Mouse (Mus musculus) left cerebral cortex, postnatal 10 days (tissue): ENCODE results near the gene Arap2. TPM values are rescaled to one million over a fixed set of nuclear protein-coding genes. Genes with fewer than 3 reads are reported as not detected.

ENCODE experiments used
- DNase-seq, 2 experiments: peaks; one replicate each; pipeline ENCODE4 v3.0.0; 2021 to 2022; ENCODE audit warnings: low spot score in 2 of 2, mixed read lengths in 1 of 2; ENCODE audit errors: extremely low spot score in 1 of 2
- intact Hi-C: fragments of 180-260 bp; cut with DNase I; formaldehyde crosslinking; loops from one replicate; pipeline ENCODE4 v1.15.1; 2025
- total RNA-seq, 2 experiments: library from RNA; stranded (reverse); gene quantifications; 2 replicates each; pipeline ENCODE4 v1.2.3; 2021

Gene Arap2
- total RNA-seq, 2 experiments from 2014 or later, result 43.9 to 46.7 TPM

DNA sequence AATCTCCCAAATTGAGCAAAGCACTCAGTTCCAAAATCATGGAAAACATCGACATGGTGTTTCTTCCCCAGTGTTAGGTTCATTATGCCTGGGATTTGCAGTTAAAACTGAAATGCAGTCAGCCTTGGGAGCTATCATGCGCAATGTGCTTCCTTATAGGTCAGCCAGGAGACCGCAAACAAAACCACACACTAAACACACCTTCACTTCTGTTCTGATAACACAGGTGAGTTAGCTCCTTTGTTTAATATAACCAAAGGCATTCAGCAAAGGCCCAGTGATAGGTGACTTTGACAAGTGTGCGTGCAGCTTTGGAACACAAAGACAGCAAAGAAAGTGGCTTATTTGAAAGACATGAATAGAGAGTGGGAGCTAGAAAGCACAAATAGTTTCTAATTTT, 101.1 kb downstream of the Arap2 start:
- DNase-seq, result no peak
- intact Hi-C loops, result no loop called here

DNA sequence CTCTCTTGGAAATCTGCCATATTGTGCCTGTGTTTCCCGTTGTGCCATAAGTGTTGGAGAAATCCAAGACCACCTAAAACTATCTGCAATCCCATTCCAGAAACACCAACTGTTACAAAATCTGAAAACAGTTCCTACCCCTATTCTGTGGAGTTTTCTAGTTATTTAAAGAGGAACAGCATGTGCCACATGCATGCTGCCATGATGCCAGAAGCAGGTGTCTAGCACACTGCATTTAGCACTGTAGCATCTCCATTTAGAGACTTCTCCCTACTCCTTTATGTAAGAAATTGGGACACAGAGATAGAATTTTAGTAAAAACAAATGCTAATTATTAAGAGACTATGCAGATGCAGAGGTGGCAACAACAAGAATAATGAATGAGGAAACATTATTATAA, 102.8 kb downstream of the Arap2 start:
- intact Hi-C loops, result no loop called here
- peak in 1 of 2 experiments; percentile 38 for DNase-seq

DNA sequence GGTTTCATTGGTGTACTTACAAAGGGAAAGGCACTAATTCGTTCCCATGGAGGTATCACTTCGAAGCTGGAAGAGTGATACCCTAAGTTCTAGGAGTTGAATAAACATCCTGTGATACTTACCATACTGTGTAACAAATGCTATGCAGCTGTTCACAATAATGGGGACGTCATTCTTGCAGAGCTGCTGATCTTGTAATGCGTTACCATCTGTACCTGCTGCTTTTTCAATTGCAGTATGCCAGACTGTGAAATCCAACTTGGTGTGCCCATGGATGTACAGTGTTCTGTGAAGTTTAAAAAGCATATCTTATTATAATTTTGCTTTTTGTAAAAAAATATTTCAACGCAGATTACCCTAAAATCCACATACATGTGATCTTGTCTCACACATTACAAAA, 112.0 kb downstream of the Arap2 start:
- intact Hi-C loops, result no loop called here
- DNase-seq, result no peak

DNA sequence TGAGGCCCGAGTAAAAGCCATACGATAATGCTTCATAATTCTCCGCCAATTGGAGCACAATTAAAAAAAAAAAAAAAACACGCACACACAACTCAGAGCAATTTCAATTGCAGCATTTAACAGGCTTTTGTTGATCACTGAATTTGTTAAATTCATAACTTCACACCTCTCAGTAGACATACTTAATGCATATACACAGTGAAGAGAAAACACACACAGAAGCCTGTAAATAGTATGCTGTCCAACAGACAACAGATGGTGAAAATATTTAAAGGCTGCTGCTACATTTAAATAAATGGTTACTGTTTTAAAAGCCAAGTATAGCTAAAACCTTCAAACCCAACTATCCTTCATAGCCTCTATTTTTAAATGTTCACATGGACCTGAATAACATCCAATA, 123.6 kb downstream of the Arap2 start:
- intact Hi-C loops, result no loop called here
- no peak for DNase-seq

DNA sequence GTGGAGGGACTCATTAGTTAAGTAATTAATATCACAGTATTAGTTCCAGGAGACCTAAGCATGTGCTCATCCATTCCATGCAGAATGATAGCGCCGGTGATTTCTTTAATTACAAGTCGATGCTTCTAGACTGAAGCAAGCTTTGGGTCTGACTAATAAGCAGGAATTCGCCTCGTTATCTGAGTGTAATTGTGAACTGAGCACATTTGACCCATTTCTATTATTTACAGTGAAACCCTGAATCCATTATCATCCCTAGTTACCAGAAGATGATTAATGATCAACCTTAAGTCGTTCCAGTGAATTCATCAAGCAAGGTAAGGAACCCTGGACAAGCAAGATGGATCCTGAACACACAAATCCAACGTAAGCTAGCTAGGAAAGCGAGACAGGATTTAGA, 125.5 kb downstream of the Arap2 start:
- no peak for DNase-seq
- intact Hi-C loops, result no loop called here

DNA sequence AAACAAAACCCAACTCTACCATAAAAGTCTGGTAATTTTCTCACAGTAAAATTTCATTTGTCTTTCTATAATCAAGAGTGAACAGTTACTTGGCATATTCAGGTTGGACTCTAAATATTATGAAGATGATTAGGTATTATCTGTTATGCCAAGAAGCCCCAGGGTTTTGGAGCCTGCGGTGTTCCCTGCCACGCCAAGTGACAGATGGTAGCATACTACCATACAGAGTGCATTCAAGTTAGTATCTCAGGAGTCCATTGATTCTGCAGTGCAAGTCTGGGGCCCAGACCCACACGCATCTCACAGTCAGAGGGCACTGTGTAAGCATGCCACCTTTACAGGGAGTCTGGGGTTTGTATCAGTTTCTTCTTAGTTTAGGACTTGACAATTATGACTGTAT, 129.6 kb downstream of the Arap2 start:
- no peak for DNase-seq
- intact Hi-C loops, result no loop called here

DNA sequence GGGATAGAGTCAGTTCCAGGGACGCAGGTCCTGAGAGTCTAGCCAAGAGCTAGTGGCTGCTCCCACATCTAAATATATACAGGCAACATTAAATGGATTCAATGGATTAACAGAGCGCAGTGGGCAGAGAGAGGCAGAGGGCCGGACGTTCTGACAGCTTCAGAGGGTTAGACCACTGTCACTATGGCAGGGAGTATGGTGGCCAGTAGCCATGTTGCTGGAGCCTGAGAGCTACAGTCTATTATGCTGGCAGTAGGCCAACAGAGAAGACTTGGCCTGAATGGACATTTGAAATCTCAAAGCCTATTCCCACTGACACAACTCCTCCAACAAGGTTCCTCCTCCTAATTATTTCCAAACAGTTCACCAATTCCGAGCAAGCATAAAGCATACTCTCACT, 137.1 kb downstream of the Arap2 start:
- DNase-seq, result no peak
- intact Hi-C loops, result no loop called here

DNA sequence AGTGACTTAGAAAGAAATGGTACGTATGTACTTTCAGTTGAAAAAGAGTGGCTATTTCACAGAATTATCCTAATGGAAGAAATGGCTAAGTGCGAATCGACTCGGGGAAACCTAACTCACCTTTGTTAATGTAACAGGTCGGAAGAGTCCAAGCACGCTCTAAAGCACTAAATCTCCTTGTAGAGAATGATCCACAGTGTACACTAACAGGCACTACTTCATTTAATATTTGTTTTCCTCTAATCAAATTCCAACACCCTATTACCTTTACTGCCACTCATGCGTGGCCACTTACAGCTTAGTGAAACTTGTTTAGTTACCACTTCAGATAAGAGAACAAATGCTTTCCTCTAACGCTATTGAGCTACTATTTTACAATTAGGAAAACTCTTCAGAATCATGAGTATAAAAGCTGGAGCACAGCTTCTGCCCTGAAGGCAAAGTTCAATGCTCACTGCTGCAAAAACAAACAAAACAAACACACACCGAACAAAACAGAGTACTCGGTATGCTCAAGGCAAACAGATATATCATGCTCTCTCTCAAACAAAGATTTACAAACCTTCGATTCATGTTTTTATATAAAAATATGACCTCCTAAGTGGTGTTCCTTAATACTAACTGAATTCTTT, 143.0 kb downstream of the Arap2 start:
- intact Hi-C loops, result no loop called here

DNA sequence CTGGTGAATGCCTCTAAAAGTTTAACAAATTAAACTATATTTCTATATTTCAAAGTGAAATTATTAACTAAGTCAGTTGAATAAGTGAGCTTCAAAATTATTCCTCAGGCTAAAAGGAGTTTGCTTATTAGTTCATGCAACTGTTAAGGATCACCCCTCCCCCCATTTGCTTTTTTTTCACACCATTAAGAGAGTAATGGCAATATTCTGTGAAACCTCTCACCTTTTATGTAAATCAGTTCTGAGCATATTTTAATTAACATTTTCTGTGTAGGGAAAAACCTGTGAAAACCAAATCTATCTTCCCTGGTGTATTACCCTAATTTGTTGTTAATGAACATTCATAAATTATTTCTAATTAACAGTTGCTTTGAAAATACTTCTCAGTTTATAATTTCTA, 147.7 kb downstream of the Arap2 start:
- intact Hi-C loops, result no loop called here
- DNase-seq, result no peak

More for the DNA sequence above, 143.0 kb downstream of the Arap2 start:
- DNase-seq, result no peak

DNA sequence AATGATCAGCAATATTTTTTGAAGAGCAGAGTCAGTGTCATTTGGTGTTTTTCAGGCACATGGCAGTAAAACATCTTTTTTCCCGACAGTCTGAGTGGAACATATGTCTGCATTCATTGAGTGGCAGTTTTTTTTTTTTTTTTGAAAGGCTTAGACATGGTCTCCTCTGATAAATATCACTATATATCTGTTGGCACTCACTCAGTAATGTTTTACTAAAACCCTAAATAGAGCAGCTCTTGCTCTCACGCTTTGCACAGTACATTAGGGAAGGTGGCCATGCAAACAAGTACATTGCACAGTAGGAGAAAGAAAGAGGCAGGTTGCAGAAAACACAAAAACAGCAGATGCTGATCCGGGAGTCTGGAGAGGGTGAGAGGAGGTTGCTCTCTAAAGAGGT, 154.0 kb downstream of the Arap2 start:
- intact Hi-C loops, result no loop called here
- DNase-seq, result no peak

DNA sequence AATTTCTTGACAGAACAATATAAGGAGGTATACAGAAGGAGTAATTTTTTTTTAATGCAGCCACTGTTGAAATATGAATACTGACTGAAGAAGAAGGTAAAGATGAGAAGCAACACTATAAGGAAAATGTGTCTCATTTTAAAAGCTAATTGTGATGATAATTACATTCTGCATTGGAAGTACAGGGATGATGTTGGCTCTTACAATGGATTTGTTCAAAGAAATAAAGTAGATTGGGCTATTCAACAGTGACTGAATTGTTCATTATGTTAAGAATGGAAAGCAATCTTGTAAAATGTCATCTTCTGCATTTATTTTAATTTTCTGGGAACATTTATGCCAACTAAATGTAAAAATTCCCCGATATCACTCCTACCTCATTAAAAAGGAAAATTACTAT, 178.6 kb downstream of the Arap2 start:
- no peak for DNase-seq
- intact Hi-C loops, result no loop called here

DNA sequence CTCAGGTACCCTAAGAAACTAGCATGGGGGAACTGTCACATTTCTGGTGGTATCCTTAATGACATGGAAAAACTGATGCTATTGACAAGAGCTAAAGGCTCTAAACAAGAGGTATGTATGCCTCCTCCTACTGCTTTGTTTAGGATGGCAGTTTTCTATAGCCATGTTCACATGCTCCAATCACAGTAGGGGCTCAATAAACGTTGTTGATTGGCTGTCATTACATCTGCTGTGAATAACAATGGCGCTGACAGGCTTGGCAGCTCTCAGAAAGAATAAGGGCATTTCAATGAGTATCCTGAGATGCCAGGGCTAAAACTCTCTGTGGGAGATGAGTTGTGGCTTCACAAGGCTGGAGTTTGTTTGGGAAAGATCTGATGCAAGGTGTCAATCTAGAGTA, 183.3 kb downstream of the Arap2 start:
- no peak for DNase-seq
- intact Hi-C loops, result no loop called here

DNA sequence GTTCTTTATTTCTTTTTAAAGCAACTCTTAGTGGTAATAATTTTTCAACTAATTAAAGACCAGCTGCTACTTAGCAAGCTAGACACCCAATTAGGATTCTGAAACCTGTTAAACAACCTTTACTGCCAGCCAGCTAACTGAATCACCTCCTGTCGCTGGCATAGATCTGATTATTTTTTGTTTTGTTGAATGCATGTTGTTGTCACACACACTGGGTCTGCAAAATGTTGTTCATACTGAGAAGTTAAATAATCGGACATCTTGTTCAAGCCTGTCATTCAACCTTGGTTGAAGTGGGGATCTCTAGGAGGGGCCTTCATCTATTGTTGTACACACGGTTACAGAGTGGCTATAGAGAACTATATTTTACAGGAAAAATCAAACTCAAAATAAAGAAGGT, 184.3 kb downstream of the Arap2 start:
- DNase-seq, result no peak
- intact Hi-C loops, result no loop called here

DNA sequence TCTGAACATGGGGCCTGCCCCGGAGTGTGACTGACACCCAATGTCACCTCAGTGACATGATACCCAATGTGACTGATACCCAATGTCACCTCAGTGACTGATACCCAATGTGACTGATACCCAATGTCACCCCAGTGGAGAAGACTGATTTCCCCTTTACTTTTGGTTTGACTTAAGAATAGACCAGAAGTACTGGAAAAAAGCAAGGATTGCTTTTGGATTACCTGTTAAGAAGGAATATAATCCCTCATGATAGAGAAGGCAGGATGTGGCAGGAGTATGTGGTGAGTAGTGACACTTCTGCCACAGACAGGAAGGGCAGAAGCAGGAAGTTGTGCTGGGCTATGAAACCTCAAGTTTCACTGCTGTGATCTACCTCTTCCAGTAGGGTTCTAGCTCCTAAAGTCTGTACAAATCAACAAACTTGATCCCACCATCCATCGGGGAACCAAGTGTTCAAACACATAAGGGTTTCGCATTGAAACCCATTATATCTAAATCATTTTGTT, 191.6 kb downstream of the Arap2 start:
- intact Hi-C loops, result no loop called here
- DNase-seq, result no peak

Other genes with a start within 250 kb of the Arap2 start
- not detected for gene Dthd1, start 47.7 kb upstream of the Arap2 start, total RNA-seq